Mouse (Mus musculus): ENCODE data around the gene Nsl1.
A peak's percentile ranks its signal among the peaks of the same experiment; 100 is the strongest.
"Not testable (repeated sequence)": the region's sequence is repeated elsewhere in the genome, so short reads cannot be mapped to it uniquely, and the experiment has no call there.

Gene Nsl1

GRCm38 (mm10) chr1:191062781-191063485, at the start of gene Nsl1, which contains the start of gene Tatdn3:
Gene Nsl1 (plus strand): TSS chr1:191063012.
Gene Tatdn3 (minus strand): TSS chr1:191062932.
- peak; percentile 84 for DNase-seq (ENCODE audit: low read depth, low spot score)

GRCm38 (mm10) chr1:191014271-191014670, 48.5 kb upstream of the Nsl1 start:
- no peak for DNase-seq (ENCODE audit: low read depth, low spot score)

- no peak for DNase-seq (ENCODE audit: low read depth, low spot score)
Observed at GRCm38 (mm10) chr1:191019803-191020202, 43.0 kb upstream of the Nsl1 start.

- no peak for DNase-seq (ENCODE audit: low read depth, low spot score)
Observed at GRCm38 (mm10) chr1:191020217-191020924, 42.4 kb upstream of the Nsl1 start.

- no peak for DNase-seq (ENCODE audit: low read depth, low spot score)
Observed at GRCm38 (mm10) chr1:191021016-191021415, 41.8 kb upstream of the Nsl1 start.

GRCm38 (mm10) chr1:191023140-191023539, 39.7 kb upstream of the Nsl1 start:
- DNase-seq (ENCODE audit: low read depth, low spot score), result no peak

- DNase-seq (ENCODE audit: low read depth, low spot score), result not testable (repeated sequence)
Observed at GRCm38 (mm10) chr1:191023806-191024205, 39.0 kb upstream of the Nsl1 start.

- DNase-seq (ENCODE audit: low read depth, low spot score), result peak; percentile 28
Observed at GRCm38 (mm10) chr1:191025016-191026012, 37.5 kb upstream of the Nsl1 start.

GRCm38 (mm10) chr1:191026021-191026713, 36.6 kb upstream of the Nsl1 start, which contains the start of gene Flvcr1:
Gene Flvcr1 (minus strand): TSS chr1:191026158.
- DNase-seq (ENCODE audit: low read depth, low spot score), result peak; percentile 98

GRCm38 (mm10) chr1:191030182-191030581, 32.6 kb upstream of the Nsl1 start:
- no peak for DNase-seq (ENCODE audit: low read depth, low spot score)

- DNase-seq (ENCODE audit: low read depth, low spot score), result not testable (repeated sequence)
Observed at GRCm38 (mm10) chr1:191030922-191031425, 31.8 kb upstream of the Nsl1 start.

- peak; percentile 33 for DNase-seq (ENCODE audit: low read depth, low spot score)
Observed at GRCm38 (mm10) chr1:191035649-191036048, 27.2 kb upstream of the Nsl1 start.

GRCm38 (mm10) chr1:191036554-191037334, 26.1 kb upstream of the Nsl1 start, which contains the start of gene Spata45:
Gene Spata45 (plus strand): TSS chr1:191036639.
- no peak for DNase-seq (ENCODE audit: low read depth, low spot score)

GRCm38 (mm10) chr1:191037999-191038398, 24.8 kb upstream of the Nsl1 start:
- no peak for DNase-seq (ENCODE audit: low read depth, low spot score)

- DNase-seq (ENCODE audit: low read depth, low spot score), result no peak
Observed at GRCm38 (mm10) chr1:191041352-191041751, 21.5 kb upstream of the Nsl1 start.

- DNase-seq (ENCODE audit: low read depth, low spot score), result no peak
Observed at GRCm38 (mm10) chr1:191042106-191042505, 20.7 kb upstream of the Nsl1 start.

- no peak for DNase-seq (ENCODE audit: low read depth, low spot score)
Observed at GRCm38 (mm10) chr1:191042688-191043087, 20.1 kb upstream of the Nsl1 start.

GRCm38 (mm10) chr1:191045264-191045663, 17.5 kb upstream of the Nsl1 start:
- DNase-seq (ENCODE audit: low read depth, low spot score), result no peak

GRCm38 (mm10) chr1:191046231-191046824, 16.5 kb upstream of the Nsl1 start:
- DNase-seq (ENCODE audit: low read depth, low spot score), result no peak

GRCm38 (mm10) chr1:191053555-191053954, 9.3 kb upstream of the Nsl1 start:
- no peak for DNase-seq (ENCODE audit: low read depth, low spot score)

Data from retina, postnatal 7 days (tissue).